Mouse (Mus musculus): ENCODE data around the gene Epn3.

Epn3 gene

DNA sequence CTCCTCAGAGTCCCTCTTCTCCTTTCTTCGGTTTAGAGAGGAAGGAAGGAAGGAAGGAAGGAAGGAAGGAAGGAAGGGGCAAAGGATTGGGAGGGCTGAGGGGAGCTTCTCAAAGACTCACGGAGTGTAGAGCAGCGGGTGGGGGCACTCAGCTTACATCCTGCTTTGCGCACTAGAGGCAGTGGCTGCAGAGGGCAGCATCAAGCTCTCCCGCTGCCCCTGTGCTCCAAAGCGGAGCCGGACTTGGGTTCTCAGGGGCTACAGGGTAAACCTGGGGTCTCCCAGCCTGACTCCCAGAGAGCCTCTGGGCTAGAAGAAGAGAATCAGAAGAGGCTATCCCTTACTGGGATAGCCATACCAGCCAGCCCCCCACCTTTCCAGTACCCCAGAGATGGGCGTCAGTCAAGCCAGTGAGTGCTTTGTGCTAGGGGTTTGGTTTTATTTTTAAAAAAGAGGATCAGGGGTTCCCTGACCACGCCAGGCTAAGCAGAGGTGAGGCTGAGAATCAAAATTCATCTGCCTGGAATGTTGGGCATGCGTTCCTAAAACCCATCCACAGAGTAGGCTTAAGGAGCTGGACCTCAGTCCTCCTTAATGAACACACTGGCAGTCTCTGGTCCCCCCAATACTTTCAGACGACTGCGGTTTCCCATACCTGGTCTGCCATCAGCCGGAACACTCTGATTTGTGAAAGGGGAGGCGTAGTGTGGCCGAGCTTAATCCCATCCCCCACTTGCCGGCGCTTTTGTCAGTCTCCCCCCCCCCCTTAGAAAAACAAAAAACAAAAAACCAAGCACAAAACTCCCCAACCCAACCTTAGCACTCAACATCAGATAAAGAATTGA lies 27.8 kb downstream of the Epn3 start:
- no peak for DNase-seq (ENCODE audit: low spot score)

GRCm38 (mm10) chr11:94470391-94470790 lies 29.4 kb downstream of the Epn3 start:
- DNase-seq (ENCODE audit: low spot score), result no peak

- no peak for DNase-seq (ENCODE audit: low spot score)
Observed at GRCm38 (mm10) chr11:94469136-94470064, 30.4 kb downstream of the Epn3 start.

DNA sequence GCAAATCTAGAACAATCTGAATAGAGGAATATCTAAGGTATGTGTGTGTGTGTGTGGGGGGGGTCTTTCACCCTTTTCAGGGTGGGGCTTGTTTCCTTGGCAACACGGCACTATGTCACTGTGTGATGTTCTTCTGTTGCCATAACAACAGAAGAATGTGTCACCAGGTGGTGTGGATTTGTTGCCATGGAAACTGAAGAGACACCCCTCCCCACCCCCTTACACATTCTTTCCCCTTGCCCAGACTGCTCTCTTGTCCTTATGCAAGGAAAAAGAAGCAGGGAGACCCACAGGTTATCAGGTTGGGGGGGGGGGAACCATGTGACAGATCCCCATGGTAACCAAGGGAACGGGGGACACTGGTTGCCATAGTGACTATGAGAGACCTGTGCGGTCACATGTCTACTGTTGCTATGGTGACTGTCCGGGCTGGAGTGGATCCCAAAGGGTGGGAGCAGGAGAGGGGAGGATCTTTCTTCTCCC lies 31.2 kb downstream of the Epn3 start:
- DNase-seq (ENCODE audit: low spot score), result no peak

DNA sequence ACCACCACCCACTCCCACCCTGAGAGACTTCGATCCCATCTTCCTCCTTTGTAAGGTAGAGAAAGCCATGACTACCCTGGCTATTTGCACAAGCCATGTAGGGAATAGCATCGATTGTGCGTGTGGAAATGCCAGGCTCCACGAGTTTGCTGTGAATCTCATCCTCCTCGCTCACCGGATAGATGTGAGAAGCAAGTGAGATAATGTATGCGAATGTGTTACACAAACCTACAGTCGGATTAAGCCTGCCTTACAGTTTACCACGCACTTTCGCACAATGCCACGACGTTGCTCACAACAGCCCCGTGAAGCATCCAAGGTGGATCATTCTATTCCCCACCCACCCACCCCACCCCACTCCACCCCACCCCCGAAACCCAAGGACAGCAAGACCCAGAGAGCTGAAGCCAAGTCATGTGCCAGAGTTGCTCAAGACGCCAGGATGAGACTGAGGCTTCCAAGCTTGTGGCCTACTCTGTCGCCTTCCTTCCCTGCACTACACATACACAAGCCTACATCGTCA lies 33.4 kb downstream of the Epn3 start:
- DNase-seq (ENCODE audit: low spot score), result no peak

- no peak for DNase-seq (ENCODE audit: low spot score)
Observed at GRCm38 (mm10) chr11:94464170-94464569, 35.6 kb downstream of the Epn3 start.

DNA sequence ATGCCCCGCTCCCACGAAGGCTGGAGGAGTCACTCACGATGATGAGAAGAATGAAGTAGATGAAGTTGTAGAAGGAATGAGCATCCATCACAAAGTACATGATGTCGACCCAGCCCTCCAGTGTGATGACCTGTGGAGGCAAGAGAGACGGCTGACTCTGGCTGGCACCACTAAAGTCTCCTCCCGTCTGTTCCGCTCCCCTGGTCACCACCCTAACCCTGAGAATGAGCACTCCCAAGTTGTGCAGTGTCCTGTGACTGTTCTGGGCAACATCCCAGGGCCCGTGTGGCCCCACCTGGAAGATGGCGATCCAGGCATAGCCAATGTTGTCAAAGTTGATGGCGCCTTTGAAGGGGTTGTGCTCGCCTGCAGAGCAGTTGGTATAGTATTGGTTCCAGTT lies 37.9 kb downstream of the Epn3 start:
- DNase-seq (ENCODE audit: low spot score), result no peak

DNA sequence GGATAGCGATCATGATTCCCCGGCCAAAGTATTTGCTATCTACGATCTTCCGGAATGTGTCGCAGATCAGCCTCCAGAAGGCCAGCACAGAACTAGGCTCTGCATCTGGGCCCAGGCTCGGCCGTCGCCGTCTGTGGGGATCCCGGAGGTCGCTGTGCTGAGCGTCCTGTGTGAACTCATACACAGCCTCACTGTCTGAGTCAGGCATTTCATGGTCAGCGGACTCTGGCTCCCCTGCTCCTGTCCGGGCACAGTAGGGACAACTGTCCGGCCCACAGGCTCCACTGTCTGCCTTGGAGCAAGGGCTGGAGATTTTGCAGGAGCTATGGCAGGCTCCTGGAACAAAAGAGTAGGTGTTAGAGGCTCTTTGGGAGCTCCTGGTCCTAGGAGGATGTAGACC lies 42.8 kb downstream of the Epn3 start:
- DNase-seq (ENCODE audit: low spot score), result no peak

DNA sequence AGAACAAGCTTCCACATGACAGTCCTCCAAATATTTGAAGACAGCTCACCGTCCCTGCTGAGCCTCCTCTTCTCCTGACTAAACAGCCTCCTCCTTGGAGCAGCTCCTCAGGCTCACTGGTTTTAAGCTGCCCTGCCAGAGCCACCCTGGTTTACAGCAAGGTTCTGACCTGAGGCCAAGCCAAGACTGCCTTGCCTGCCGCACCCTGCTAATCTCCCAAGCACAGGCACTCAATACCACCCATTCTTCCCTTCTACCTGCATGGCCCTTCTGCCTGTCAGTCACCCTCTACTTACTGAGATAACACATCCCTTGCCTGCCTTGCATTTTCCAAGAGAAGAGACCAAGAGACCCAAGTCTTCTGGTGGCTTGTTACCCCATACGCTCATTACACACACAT lies 43.4 kb downstream of the Epn3 start:
- no peak for DNase-seq (ENCODE audit: low spot score)

GRCm38 (mm10) chr11:94455161-94455820 lies 44.5 kb downstream of the Epn3 start:
- DNase-seq (ENCODE audit: low spot score), result no peak

GRCm38 (mm10) chr11:94454756-94455155 lies 45.0 kb downstream of the Epn3 start:
- DNase-seq (ENCODE audit: low spot score), result no peak

DNA sequence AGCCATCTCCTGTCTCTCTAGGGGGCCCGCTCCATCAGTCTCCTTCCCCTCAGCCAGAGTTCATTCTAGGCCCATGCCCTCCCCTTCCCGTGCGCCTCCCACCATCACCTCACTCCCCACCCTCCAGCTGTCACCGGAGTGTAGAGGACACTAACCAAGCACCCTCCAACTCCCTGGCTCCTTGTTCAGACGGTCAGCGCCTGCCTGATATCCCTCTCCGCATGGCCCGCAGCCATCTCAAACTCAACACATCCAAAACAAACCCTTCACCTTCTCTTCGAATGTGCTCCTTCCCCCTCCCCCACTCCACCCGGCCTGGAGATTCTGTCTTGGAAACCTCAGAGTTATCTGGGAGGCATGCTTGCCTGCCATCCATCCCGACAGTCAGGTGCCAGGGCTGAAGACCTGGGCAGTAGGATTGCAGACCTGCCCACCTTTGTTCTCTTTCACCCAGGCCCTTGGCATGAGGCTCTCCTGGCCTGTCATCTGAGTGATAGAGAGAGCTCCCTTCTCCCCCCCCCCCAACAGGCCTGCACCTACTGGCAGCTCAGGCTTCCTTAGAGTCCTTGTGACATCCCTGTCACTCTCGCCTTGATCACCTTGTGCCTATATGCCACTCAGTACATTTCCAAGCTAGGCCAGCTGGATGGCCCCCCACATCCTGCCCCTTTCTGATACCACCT lies 48.5 kb downstream of the Epn3 start:
- DNase-seq (ENCODE audit: low spot score), result no peak

- no peak for DNase-seq (ENCODE audit: low spot score)
Observed at GRCm38 (mm10) chr11:94449886-94450285, 49.9 kb downstream of the Epn3 start.

GRCm38 (mm10) chr11:94449239-94449638 lies 50.5 kb downstream of the Epn3 start:
- DNase-seq (ENCODE audit: low spot score), result no peak

- no peak for DNase-seq (ENCODE audit: low spot score)
Observed at GRCm38 (mm10) chr11:94447017-94447416, 52.8 kb downstream of the Epn3 start.

- no peak for DNase-seq (ENCODE audit: low spot score)
Observed at GRCm38 (mm10) chr11:94445300-94445699, 54.5 kb downstream of the Epn3 start.

DNA sequence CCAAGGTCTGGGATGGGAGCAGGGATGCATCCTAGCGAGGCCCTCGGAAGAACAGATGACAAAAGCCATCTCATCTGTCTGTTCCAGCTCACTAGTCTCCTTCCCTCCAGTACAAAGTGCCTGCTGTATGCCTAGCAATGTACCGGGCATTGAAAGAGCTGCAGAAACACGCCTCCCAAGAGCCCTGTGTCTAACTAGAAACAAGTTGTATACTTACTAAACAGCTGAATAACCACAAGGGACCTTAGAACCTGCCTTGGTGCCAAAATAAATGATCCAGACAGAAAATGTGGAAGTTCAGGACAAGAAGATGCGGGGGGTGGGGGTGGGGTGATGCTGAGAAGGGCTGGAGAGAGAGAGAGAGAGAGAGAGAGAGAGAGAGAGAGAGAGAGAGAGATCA lies 54.9 kb downstream of the Epn3 start:
- DNase-seq (ENCODE audit: low spot score), result no peak

- no peak for DNase-seq (ENCODE audit: low spot score)
Observed at GRCm38 (mm10) chr11:94441752-94442151, 58.0 kb downstream of the Epn3 start.

GRCm38 (mm10) chr11:94441122-94441521 lies 58.7 kb downstream of the Epn3 start:
- no peak for DNase-seq (ENCODE audit: low spot score)

GRCm38 (mm10) chr11:94440421-94440820 lies 59.4 kb downstream of the Epn3 start:
- DNase-seq (ENCODE audit: low spot score), result no peak

Data from testis, postnatal 14 days (tissue).